Mouse (Mus musculus): ENCODE results near the gene Pitpnm2.
A peak's percentile ranks its signal among the peaks of the same experiment; 100 is the strongest.
"Not testable (repeated sequence)": the region's sequence is repeated elsewhere in the genome, so short reads cannot be mapped to it uniquely, and the experiment has no call there.

Pitpnm2 gene

DNA sequence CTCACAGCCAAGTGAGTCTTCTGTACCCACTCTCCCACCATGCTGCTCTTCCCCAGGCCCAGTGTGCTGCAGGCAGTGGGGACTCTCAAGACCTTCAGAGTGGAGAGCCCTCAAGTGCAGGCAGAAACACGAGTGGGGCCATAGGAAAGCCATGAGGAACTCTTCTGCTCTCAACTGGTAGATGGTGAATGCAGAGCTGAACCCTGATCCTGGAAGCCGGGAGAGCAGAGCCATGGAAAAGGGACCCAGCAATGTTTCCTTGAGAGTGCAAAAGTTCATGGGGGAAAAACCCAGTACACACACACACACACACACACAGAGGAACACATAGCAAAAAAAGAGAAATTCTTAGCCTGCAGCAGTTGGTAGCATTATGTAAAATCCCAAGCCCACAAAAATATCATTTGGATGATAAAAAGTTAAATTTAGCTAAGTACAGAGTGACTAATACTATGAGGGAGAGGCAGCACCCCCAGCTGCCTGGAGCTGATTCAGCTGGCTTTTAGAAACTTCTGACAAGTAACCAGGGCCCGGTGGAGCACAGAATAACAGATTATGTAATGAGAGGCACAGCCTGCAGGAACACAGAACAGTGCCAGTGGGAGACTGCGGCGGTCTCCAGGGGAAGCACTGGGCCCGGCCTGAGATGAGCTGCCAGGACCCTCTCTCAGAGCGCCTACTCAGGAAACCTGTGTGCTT lies 28.4 kb downstream of the Pitpnm2 start:
- no peak for DNase-seq (ENCODE audit: low spot score)

DNA sequence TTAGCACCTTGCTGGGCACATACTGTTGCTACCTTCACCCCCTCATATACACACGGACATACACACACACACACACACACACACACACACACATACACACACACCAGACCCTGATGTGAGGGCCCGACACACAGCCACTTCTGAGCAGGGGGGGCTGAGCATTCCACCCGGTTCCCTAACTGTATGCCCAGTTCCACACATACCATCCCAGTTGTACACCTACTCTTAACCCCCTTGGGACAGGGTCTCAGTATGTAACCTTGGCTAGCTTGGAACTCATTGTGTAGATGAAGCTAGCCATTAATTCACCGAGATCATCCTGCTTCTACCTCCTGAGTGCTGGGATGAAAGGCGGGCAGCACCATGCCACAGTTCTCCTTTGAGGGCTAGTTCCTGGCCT lies 29.0 kb downstream of the Pitpnm2 start:
- DNase-seq (ENCODE audit: low spot score): no peak

DNA sequence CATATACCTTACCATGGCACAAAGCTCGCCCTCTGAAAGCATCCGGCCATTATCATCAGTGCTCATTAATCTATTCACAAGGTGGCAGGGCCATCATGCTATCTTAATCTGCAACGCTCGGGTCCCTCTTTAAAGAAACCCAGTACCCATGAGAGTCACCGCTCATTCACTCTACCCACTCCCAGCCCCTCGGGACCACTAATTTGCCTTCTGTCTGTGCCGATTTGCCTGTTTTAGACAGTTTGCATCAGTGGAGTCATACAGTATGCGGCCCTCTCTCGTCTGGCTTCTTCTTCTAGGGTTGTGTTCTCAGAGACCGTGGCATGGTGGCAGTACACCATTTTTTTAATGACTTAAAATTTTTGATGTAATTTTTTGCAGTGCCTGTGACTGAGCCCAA lies 30.1 kb downstream of the Pitpnm2 start:
- no peak for DNase-seq (ENCODE audit: low spot score)

DNA sequence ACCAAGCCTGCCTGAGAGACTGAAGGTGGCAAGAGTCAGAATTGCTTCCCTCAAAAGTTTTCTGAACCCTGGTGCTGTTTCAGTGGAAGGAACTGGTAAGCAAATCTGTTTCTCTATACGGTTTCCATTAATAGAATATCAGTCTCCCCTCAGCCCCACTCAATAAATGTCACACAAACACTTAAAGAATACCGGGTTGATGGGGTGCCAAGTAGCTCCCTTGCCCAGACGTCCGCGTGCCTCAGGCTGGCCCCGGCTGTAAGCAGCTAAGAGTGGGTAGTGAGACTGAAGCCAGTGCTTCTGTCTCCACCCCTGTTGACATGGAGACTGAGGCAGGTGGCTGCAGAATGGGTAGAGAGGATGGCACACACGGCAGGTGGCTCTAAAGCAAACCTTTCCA lies 30.6 kb downstream of the Pitpnm2 start:
- no peak for DNase-seq (ENCODE audit: low spot score)

DNA sequence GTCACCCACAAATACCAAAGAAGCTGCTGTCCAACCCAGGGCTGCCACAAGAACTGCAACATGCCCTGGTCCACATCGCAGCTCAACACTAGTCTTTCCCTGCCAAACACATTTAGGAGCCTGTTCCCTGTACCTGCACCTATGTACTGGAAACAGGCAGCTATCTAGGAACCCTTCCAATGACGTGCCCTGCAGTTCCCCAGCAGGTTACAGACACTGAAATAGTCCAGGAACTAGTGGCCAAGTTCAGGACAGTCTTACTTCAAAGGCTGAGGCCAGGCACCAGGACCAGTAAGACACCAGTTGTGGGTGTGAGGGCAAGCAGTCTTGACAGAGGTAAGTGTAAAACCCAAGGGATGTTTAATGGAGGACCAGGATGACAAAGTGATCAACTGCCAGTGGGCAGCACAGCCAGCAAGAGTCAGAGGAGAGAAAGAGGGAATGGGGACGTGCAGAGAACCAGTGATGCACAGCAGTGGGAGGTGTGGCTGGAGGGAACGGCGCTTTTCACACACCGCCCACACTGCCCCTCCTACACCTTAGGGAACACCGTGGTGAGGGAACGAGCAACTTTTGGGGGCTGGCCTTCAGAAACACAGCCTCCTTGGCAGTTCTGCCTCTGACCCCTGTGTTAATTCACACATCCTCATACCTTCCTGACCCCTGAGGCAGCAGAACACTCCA lies 31.9 kb downstream of the Pitpnm2 start:
- DNase-seq (ENCODE audit: low spot score): no peak

DNA sequence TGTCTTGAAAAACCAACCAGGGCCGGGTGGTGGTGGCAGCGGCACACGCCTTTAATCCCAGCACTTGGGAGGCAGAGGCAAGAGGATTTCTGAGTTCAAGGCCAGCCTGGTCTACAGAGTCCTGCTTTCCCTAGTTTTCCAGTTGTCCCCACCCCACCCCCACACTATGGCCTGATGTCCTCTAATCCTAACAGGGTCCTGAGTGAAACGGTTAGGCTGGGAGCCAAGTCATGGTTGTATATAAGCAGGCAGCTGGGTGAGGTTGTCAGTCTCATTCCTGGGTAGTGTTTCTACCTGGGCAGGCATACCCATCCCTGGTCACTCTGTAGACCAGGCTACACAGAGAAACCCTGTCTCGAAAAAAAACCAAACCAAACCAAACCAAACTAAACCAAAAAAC lies 32.5 kb downstream of the Pitpnm2 start:
- not testable (repeated sequence) for DNase-seq (ENCODE audit: low spot score)

DNA sequence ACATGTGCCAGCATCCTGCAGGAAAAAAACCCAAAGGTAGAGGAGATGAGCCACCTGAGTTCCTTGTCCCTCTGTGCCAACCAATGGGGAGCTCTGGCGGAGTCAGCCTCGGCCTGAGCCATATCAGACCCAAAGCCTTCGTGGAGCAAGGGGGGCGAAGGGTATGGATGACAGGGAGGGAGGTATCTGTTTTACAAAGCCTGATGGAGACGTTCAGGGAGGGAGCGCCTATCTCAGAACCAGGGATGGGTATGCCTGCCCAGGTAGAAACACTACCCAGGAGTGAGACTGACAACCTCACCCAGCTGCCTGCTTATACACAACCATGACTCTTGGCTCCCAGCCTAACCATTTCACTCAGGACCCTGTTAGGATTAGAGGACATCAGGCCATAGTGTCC lies 33.2 kb downstream of the Pitpnm2 start:
- no peak for DNase-seq (ENCODE audit: low spot score)

DNA sequence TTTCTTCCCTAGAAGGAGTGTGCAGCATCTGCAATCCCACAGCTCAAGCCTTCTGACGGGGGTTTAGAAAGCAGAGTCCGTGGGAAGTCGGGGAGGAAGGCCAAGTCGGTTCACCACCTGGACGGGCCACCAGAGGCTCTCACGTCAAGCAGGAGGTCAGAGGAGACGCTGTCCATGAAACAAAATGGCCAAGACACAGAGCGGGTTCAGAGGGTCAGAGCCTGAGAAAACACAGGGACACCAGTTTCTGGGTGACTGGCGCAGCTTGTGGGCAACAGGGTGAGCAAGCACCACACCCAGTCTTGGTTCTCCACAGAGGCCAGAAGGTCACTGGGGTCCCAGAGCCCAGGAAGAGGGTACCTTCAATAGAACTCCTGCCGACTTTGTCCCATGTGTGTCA lies 33.9 kb downstream of the Pitpnm2 start:
- DNase-seq (ENCODE audit: low spot score): no peak

DNA sequence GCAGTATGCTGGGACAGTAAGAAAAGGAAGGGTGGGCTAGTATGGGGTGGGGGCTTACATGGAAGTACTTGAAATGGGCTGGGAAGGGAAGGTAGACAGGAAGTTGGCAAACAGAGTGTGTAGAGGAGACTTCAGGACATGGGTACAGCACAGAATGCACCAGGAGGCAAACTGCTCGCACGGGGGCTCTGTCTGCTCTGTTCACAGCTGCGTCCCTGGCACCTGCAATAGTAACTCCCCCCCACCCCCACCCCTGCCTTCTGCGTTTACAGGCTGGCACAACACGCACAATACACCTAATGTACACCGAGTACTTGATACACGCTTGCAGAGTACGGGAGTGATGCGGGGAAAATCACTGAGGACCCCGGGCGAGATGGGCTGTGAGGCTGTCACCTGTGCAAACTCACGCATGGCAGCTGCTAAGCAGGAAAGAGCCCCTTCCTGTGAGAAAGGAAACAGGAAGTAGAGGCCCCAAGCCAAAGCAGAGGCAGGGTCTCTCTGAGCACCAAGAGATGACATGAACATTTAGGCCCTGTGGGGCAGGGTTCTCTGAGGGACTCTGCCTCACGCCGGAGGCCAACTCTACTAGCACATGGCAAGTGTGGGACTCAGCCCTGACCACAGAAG lies 34.9 kb downstream of the Pitpnm2 start:
- DNase-seq (ENCODE audit: low spot score): no peak

DNA sequence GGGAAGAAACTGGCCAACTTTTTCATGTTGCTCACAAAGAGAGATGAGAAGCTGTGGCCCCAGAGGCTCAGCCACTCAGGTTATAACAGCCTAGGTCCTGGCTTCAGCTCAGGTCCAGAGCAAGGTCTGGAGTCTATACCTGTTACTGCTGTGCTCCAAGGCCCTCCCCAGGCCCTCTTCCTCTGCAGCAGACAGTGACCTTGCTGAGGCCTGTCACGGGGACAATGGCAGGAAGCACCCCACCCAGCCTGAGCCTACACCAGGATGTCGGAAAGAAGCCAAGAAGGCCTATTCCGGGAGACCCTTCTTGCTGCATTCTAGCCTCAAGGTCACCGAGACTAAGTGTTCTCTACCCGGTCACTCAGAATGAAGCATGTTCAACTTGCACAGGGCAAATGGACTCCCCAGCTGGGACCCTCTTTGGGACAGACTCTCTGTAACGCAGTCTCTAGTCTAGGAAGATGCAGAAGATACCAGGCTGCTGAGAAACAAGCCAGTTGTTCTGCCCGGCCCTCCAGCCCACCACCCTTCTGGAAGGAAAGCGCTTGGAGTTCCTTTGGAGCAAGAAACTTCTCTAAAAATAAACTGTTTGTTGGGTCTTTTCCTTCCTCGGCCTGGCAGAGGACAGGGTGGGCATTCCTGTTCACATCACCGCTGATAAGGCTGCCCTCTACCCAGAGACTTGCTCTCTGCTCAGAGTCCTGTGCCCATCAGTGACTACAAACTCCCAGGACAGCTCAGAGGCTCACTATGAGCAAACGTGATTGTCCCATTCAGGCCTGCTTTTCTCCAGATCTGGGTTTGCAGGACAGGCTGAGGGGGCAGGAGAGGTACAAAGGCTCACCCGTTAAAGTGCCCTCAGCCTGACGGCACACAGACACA lies 35.7 kb downstream of the Pitpnm2 start:
- DNase-seq (ENCODE audit: low spot score): no peak

DNA sequence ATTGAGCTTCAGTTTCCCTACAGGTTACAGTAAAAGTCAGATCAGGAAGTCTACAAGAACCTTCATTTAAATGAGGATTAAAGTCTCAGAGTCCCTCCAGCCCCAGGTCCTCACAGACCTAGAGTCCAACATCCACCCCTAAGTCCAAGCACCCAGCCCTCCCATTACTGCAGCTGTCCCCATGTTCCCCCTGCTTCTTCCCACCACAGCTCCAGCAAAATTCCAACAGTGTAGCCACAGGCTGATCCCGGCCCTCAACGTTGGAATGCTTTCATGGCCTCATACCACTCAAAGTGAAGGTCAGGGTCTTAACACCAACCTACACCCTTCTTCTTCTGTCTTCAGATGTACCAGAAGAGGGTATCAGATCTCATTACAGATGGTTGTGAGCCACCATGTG lies 37.9 kb downstream of the Pitpnm2 start:
- no peak for DNase-seq (ENCODE audit: low spot score)

DNA sequence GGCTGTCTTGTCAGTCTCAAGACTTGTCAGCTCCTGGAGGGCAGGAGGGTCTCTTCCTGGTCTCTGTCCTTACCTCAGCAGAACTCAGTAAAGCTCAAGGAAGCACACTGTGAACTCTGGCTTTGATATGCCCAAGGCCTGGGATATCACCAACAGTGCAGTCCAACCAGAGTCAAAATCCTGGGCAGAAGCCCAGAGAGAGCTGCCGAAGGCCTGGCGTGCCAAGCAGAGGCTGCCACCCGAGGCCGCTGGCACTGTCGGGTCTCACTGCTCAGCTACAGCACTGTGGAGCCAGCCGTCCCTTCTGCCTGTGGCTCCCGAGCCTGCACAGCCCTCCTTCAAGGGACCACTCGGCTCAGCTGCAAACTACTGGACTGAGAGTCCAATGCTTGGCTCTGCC lies 38.3 kb downstream of the Pitpnm2 start:
- no peak for DNase-seq (ENCODE audit: low spot score)

DNA sequence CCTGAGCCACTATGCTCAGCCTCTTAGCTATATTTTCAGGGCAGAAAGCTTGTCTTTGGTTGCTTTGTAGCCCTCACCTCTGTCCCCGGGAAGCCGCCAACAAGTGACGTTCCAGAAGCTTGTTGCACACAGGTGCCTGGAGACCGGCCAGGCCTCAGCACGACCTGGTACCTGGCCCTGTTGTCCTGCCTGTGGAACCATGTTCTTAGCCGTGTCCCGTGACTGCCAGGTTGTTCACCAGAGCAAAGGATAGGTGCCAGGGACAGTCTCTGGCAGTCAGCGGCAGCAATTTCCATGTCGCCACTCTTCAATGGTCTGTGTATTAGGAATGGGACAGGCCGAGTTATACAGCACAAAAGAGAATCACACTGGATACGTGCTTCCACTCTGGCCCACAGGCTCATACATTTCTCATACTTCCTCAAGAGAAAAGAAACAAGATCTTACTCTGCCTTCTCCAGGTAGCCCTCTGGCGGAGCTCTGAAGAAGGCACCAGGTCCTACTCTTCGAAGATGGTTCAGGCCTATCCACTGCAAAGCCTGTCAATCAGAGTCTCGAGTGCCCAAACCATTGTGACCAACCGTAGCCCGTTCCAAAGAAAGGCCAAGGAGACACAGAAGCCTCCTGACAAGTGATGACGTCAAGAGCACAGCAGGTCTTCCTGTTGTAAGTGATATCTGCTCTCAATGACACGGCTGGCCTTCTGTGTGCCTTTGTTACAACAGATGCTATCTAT lies 39.1 kb downstream of the Pitpnm2 start:
- DNase-seq (ENCODE audit: low spot score): no peak

DNA sequence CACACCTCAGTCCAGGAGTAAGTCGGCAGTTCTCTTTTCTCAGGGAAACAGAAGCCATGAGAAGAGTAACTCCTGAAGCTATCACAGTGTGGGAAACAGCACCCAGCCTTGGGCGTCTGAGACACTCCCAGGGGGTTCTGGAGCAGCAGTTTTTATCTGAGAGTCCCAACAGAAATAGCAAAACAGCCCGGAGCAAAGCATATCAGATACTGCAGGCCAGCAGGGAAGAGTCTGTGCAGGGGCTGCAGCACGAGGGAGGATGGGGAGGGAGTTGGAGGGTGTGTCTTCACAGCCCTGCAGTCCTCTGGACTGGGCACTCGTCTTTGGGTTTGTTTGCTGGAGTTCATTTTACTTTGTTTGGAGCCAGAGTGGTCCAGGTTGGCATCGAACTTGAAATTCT lies 39.7 kb downstream of the Pitpnm2 start:
- DNase-seq (ENCODE audit: low spot score): peak; percentile 40

DNA sequence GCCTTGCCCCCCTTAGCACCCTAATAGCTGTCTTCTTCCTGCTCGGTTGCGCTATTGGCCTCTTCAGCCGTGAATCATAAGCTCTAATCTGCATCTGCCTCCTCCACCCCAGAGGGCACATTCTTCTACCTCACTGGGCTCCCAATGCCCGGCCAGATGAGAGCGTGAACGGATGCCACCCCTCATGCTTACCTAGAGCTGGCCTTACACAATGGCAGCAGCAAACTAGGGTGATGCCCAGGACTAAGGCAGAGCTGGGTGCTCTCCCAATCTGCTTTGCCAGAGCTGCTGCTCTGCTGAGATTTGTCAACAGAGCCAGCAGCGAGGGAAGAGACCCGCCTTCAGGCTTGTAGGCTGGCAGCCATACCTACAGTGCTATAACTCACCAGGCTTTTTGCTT lies 41.5 kb downstream of the Pitpnm2 start:
- DNase-seq (ENCODE audit: low spot score): no peak

DNA sequence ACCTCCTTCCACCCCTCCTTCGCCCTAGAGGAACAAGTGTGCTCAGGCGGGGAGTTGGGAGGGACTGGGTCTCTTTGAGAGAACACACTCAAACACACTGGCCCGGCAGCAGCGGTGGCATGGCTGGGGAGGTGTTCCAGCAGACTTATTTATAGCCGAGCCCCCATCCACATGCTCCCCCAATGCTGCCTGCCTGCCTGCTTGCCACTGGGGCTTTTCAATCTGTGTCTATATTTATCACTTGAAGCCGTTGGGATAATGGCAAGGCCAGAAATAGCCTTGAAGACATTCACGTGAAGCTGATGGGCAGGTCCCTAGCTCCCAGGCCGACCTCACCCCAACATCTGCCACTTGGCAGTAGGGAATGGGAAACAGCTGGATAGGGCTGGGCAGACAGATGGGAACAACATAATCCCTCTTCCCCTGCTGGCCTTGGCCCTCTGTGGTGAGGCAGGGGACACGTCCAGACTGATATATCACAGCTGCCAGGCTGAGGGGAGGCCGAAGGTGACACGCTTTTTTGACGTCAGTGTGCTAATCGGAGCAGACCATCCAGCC lies 43.0 kb downstream of the Pitpnm2 start:
- DNase-seq (ENCODE audit: low spot score): no peak

DNA sequence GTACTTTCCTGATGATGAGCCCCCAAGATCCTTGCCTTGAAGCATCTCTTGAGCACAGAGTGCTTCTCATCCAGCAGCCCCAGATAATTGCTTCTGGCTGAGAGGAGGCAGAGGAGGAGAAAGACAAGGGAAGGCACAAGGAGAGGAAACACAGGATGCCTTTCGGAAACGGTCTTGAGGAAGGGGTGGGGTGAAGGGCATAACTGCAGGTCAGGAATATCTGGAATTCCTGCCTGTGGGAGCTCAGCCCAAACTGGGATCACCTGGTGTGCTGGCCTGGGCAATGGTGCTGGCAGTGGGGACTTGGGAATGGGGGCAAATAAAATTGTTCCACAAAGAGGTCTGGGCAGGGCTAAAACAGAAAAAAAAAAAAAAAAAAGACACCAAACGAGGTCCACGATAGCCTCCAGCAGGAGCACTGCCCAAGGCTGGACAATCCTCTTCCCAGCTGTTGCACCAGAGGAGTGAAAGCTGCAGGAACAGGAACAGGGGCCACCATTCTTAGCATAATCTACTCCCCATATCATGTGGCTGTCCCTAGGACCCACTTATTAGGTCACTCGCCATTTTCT lies 43.7 kb downstream of the Pitpnm2 start:
- DNase-seq (ENCODE audit: low spot score): no peak

DNA sequence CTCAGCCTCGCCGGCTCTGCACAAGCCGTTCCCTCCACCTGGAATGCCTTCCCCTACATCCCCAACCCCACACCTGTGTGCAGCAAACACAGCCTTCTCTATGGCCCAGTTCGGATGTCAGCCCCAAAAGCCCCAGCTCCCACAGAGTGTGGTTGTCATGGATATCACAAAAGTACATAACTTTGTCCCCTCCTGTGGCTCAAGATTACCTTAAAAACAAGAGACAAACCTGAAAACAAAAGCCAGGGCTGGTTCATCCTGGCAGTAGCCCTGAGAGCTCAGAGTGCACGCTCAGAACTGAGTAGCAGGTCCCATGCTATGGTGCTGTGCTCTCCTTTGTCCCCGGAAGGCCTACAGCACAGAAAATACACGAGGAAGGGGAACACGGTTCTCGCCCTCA lies 44.3 kb downstream of the Pitpnm2 start:
- no peak for DNase-seq (ENCODE audit: low spot score)

DNA sequence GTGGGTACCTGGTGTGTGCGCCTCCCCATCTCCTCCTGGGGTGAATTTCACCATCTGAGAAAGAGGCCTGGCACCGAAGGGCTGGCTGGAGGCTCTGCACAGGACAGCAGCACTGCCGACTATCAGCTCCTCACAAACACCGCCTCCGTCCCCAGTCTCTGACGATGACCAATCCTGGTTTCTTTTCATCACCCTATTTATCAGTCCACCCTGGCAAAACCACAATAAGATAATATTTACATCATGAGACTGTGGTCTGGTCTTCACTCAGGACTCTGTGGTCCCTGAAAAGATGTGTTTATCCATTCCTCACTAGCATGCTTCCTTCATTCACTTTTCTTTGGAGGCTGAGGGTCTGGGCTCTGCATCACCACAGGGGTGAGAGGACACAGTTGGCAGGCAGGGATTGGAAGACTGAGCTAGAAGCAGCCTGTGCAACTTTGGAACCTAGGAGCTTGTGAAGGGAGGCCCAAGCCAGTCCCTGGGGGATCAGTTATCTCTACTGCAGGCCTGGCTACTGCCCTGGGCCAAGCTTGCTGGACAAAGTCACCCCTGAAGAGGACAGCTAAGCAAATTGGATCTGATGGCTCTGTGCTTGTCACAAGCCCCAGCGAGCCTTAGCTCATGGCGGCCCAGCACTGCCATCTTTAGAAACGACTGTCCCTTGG lies 45.3 kb downstream of the Pitpnm2 start:
- DNase-seq (ENCODE audit: low spot score): no peak

DNA sequence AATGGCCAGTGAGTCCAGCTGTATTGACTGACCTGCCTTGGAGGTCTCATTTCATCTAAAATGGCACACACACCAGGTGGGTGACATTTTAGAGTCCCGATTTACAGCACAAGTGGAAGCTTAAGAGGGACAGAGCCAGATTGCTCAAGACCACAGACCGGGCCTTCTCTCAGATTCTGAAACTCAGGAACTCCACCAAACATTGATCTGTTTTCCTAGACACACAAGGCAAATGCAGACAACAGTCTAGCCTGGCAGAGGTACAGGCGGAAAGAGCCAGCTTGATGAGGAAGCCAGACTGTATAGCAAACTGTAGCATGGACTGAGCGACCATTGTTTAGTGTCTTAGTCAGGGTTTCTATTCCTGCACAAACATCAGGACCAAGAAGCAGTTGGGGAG lies 46.3 kb downstream of the Pitpnm2 start:
- no peak for DNase-seq (ENCODE audit: low spot score)

DNA sequence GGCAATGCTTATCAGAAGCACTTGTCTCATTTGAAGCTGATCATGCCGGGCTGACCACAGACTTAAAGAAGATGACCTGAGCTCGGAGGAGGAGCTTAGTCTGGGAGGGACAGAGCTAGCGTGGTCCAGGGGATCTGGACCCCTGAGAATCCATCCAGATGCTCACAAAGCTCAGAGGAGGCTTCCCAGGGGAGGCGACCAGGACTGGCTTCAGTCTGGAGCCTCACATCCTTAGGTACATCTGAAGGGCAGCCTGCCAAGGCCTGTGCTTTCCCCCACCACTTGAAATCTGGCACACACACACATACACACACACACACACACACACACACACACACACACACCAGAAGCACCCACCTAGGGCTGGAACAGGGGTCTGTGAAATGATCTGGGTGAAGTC lies 47.5 kb downstream of the Pitpnm2 start:
- no peak for DNase-seq (ENCODE audit: low spot score)
